Mouse (Mus musculus) ES-E14 (cell line): Measurements from ENCODE around the gene Map2k5.

Source experiments
- CHD2 ChIP-seq: IDR thresholded peaks from 2 replicates; pipeline ENCODE4 v1.6.1; 2014; ENCODE audit warnings: mild to moderate bottlenecking, low read depth, low read length, inconsistent platforms
- MAFK ChIP-seq: IDR thresholded peaks from 2 replicates; pipeline ENCODE4 v1.6.1; 2014; ENCODE audit warnings: mild to moderate bottlenecking, low read depth, low read length, inconsistent platforms; ENCODE audit not compliant: insufficient read depth
- ZNF384 ChIP-seq: IDR thresholded peaks from 2 replicates; pipeline ENCODE4 v1.6.1; 2012; ENCODE audit warnings: low read depth, low read length, inconsistent platforms

GRCm38 (mm10) chr9:63122161-63122833, 255.4 kb downstream of the Map2k5 start:
- TF ChIP-seq CHD2 (no peak), MAFK (no peak), ZNF384 (no peak)
